Mouse (Mus musculus) heart, adult 18-20 months (tissue): ENCODE measurements at regions not wholly inside any gene's neighbourhood (a gene's known extent, or its start where the extent isn't known, plus 50 kb on each side); places are given as distances from the start of the nearest gene placed in this dataset.

Source experiments
- DNase-seq, 2 experiments: peaks; one replicate each; pipeline ENCODE4 v3.0.0; 2021 to 2022; ENCODE audit warnings: mixed read lengths in 1 of 2

GRCm38 (mm10) chr2:57424879-57425278 is 187.4 kb downstream of the Gpd2 start:
- DNase-seq, result no peak

GRCm38 (mm10) chr2:57425439-57425838 is 188.0 kb downstream of the Gpd2 start:
- DNase-seq, result no peak

- DNase-seq, result no peak
Measured at GRCm38 (mm10) chr2:57450996-57451770, 213.7 kb downstream of the Gpd2 start.

- no peak for DNase-seq
Measured at GRCm38 (mm10) chr2:57453896-57454679, 216.7 kb downstream of the Gpd2 start.

- no peak for DNase-seq
Measured at GRCm38 (mm10) chr2:57459901-57460300, 222.5 kb downstream of the Gpd2 start.

- no peak for DNase-seq
Measured at GRCm38 (mm10) chr2:57473873-57474272, 236.4 kb downstream of the Gpd2 start.

- DNase-seq, result no peak
Measured at GRCm38 (mm10) chr2:57492116-57492515, 254.7 kb downstream of the Gpd2 start.

GRCm38 (mm10) chr2:57492914-57493621 is 255.6 kb downstream of the Gpd2 start:
- DNase-seq, result no peak

- DNase-seq, result no peak
Measured at GRCm38 (mm10) chr2:57496315-57496954, 259.0 kb downstream of the Gpd2 start.

- DNase-seq, result no peak
Measured at GRCm38 (mm10) chr2:57497933-57498332, 260.5 kb downstream of the Gpd2 start.

- DNase-seq, result no peak
Measured at GRCm38 (mm10) chr2:57504678-57505077, 267.2 kb downstream of the Gpd2 start.

- no peak for DNase-seq
Measured at GRCm38 (mm10) chr2:57522465-57522864, 285.0 kb downstream of the Gpd2 start.

GRCm38 (mm10) chr2:57522983-57523382 is 285.5 kb downstream of the Gpd2 start:
- no peak for DNase-seq

GRCm38 (mm10) chr2:57527966-57528365 is 290.5 kb downstream of the Gpd2 start:
- no peak for DNase-seq

GRCm38 (mm10) chr2:57539842-57540241 is 302.4 kb downstream of the Gpd2 start:
- no peak for DNase-seq

GRCm38 (mm10) chr2:57565258-57565657 is 327.8 kb downstream of the Gpd2 start:
- no peak for DNase-seq

GRCm38 (mm10) chr2:57566103-57566502 is 328.7 kb downstream of the Gpd2 start:
- no peak for DNase-seq

GRCm38 (mm10) chr2:57567183-57567582 is 329.7 kb downstream of the Gpd2 start:
- DNase-seq, result no peak

GRCm38 (mm10) chr2:57587065-57587464 is 349.6 kb downstream of the Gpd2 start:
- no peak for DNase-seq

- DNase-seq, result no peak
Measured at GRCm38 (mm10) chr2:57593558-57593957, 356.1 kb downstream of the Gpd2 start.

- DNase-seq, result no peak
Measured at GRCm38 (mm10) chr2:57597694-57598358, 360.4 kb downstream of the Gpd2 start.

GRCm38 (mm10) chr2:57611599-57611998 is 374.2 kb downstream of the Gpd2 start:
- DNase-seq, result no peak
